In the genomic region with DNA sequence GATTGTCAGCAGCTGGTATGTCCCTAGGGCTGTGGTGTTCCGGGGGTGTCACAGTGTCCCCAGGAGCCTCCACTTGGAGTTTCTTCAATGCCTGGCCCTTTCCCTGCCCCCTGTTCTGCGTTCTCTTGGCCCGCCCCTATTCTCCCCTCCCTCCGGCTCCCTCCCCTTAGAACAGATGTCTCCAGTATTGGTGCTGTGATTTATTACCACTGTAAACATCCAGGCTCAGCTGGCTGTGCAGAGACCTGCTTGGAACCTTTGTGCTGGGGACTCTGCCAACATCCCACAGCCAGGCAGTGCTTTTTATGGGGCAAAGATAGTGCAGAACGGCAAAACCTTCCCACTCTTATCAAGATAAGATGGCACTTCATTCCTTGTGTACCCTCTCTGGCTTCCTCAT, we compare ENCODE assay signal across 12 mouse cellular contexts. TPM values are rescaled to one million over a fixed set of nuclear protein-coding genes. Genes with fewer than 3 reads are reported as not detected.
DNase-seq lines count a peak whose midpoint lies in the region; ATAC-seq lines count a peak whose summit lies in the region.
"Had no signal": no experiment of that assay in that cellular context is flagged by ENCODE, and none has a peak within 500 bp of the region (broad histone marks: within the 10 kb centered on the region; RNA-seq: fewer than 3 reads in every experiment).

No protein-coding gene starts in this region.

- H3K4me2 ChIP-seq in limb, embryonic 12.5 days = peak overlapping the region; percentile 46

- peak overlapping the region; percentile 76 for H3K27ac ChIP-seq in limb, embryonic 12.5 days

- H3K4me1 ChIP-seq in limb, embryonic 12.5 days (replicated peaks) = peaks cover 46% of the 10 kb centered on the region

- ATAC-seq in limb, embryonic 12.5 days (ENCODE audit: insufficient number of reproducible peaks, insufficient read depth, low FRiP score, low TSS enrichment, low read depth) = peak; percentile 60

- H3K9ac ChIP-seq in limb, embryonic 12.5 days (replicated peaks) = no peak overlapping the region

- no peaks in the 10 kb centered on the region for H3K9me3 ChIP-seq in limb, embryonic 12.5 days

- H3K36me3 ChIP-seq in limb, embryonic 12.5 days = no peaks in the 10 kb centered on the region

- peak overlapping the region; percentile 22 for H3K4me3 ChIP-seq in limb, embryonic 12.5 days (replicated peaks)

- H3K27me3 ChIP-seq in limb, embryonic 12.5 days = no peaks in the 10 kb centered on the region

- WGBS in limb, embryonic 12.5 days = under 1% methylated on average over 5 of the region's 5 CpGs

- peak; percentile 19 for DNase-seq in adrenal gland, postnatal 25 days
- DNase-seq in adrenal gland, adult 18-20 months (ENCODE audit: low spot score in 2 of 2) = no peak
- DNase-seq in retina, postnatal 1 day = peak; percentile 17
- no peak for DNase-seq in retina, embryonic 14.5 days (ENCODE audit: low spot score)
- no peak for DNase-seq in heart, adult 9 months (ENCODE audit: low spot score in 2 of 2)
- no peak for DNase-seq in cerebellum, postnatal 36 days
- DNase-seq in heart, adult 18-20 months = no peak
- DNase-seq: heart, postnatal 10 days; lung, postnatal 4 days; right cerebral cortex, postnatal 25 days had no signal

RNA-seq across cellular contexts. Expression of gene Smg9, which starts 8.3 kb away (rescaled TPM):
- 26.6 and 29.1 TPM in 2 replicates for total RNA-seq in adrenal gland, postnatal 25 days (2021)
- total RNA-seq in adrenal gland, adult 18-20 months (2021) = 10 to 100 TPM; 17.7 to 20.1 TPM
- 22.7 and 25.4 TPM in 2 replicates for polyA plus RNA-seq in limb, embryonic 12.5 days (2016; fragmentation: Nextera tagmentation; extraction: Ambion mirVana)
- total RNA-seq in heart, adult 18-20 months (2021) = 1 to 10 TPM; 6.6 to 8.4 TPM

RNA-seq across cellular contexts. Expression of gene Kcnn4, which starts 21.0 kb away (rescaled TPM):
- 0.21 TPM in 1 of 2 replicates, not detected in the other for total RNA-seq in adrenal gland, postnatal 25 days (2021)
- total RNA-seq in adrenal gland, adult 18-20 months (2021) = 1 to 10 TPM in 1 of 2 experiments, under 1 TPM in 1; 0.60 to 1.5 TPM
- polyA plus RNA-seq in limb, embryonic 12.5 days (2016; fragmentation: Nextera tagmentation; extraction: Ambion mirVana) = 2.1 and 2.8 TPM in 2 replicates
- total RNA-seq in heart, adult 18-20 months (2021) = 1 to 10 TPM in 1 of 2 experiments, under 1 TPM in 1; 0.69 to 2.4 TPM

RNA-seq across cellular contexts. Expression of gene Lypd5, which starts 42.1 kb away (rescaled TPM):
- total RNA-seq in adrenal gland, postnatal 25 days (2021) = not detected in 2 replicates
- total RNA-seq in adrenal gland, adult 18-20 months (2021) = not detected
- not detected in 2 replicates for polyA plus RNA-seq in limb, embryonic 12.5 days (2016; fragmentation: Nextera tagmentation; extraction: Ambion mirVana)
- not detected for total RNA-seq in heart, adult 18-20 months (2021)
- total RNA-seq: heart, postnatal 10 days had no signal
- polyA plus RNA-seq: C2C12 had no signal

RNA-seq across cellular contexts. Expression of gene Tescl, which starts 57.3 kb away (rescaled TPM):
- total RNA-seq in adrenal gland, postnatal 25 days (2021) = 1.0 and 1.1 TPM in 2 replicates
- 1 to 10 TPM in 1 of 2 experiments, under 1 TPM in 1; 0.73 to 1.3 TPM for total RNA-seq in adrenal gland, adult 18-20 months (2021)
- 0.25 TPM in 1 of 2 replicates, not detected in the other for polyA plus RNA-seq in limb, embryonic 12.5 days (2016; fragmentation: Nextera tagmentation; extraction: Ambion mirVana)
- under 1 TPM in 1 of 2 experiments, not detected in 1; 0.32 TPM for total RNA-seq in heart, adult 18-20 months (2021)

Comparison
In these comparisons a context has a peak if more than half of its experiments do, and no peak if none do; other contexts are left out.
1. DNase-seq: peak in adrenal gland, postnatal 25 days (single experiment) and retina, postnatal 1 day (single experiment); none in adrenal gland, adult 18-20 months (0 of 2), retina, embryonic 14.5 days (single experiment), heart, adult 9 months (0 of 2), cerebellum, postnatal 36 days (0 of 2) and heart, adult 18-20 months (0 of 2).